Mouse (Mus musculus) left cerebral cortex, adult 2 months (tissue): ENCODE measurements around the gene En2. TPM values are rescaled to one million over a fixed set of nuclear protein-coding genes. Genes with fewer than 3 reads are reported as not detected.

ENCODE experiments used
- DNase-seq, 2 experiments: peaks; one replicate each; pipeline ENCODE4 v3.0.0; 2021 to 2022; ENCODE audit warnings: low spot score in 2 of 2, mixed read lengths in 1 of 2; ENCODE audit errors: extremely low spot score in 1 of 2
- H3K27ac ChIP-seq: fragments of 200-600 bp; 2 replicates; pipeline ENCODE4 v1.8.1; 2022
- H3K4me3 ChIP-seq: fragments of 200-600 bp; 2 replicates; pipeline ENCODE4 v1.8.1; 2022
- CTCF ChIP-seq: fragments of 200-600 bp; IDR thresholded peaks from 2 replicates; pipeline ENCODE4 v1.8.1; 2022; ENCODE audit warnings: antibody characterized with exemption, mild to moderate bottlenecking, moderate library complexity
- intact Hi-C: fragments of 180-260 bp; cut with DNase I; formaldehyde crosslinking; loops from one replicate; pipeline ENCODE4 v1.15.1; 2025
- total RNA-seq, 2 experiments: library from RNA; stranded (reverse); gene quantifications; 2 replicates each; pipeline ENCODE4 v1.2.3; 2021

Gene En2
- total RNA-seq, 2 experiments from 2014 or later = 0.09 to 0.59 TPM

DNA sequence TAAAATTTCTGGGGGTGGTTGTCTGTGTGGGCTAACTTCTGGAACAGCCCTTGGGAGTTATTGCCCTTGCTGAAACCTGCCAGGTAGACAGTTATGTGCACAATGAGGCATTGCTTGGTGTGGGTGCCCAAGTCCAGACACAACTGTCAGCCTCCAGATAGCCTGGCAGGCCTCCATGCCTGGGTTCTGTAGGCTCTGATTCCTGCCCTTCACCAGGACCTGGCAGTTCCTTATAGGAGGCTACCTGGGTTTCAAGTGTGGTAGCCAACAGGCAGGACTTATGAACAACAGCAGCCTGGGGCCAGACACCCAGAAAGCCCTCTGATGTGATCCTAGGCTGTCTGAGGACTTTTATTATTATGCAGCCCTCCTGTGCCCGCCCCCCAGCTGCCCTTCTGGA is 1.6 kb upstream of the En2 start:
- intact Hi-C loops = no loop called here
- Histone ChIP-seq H3K4me3 (no peak overlapping the region), H3K27ac (no peak overlapping the region)
- TF ChIP-seq CTCF = no peak
- DNase-seq = no peak

DNA sequence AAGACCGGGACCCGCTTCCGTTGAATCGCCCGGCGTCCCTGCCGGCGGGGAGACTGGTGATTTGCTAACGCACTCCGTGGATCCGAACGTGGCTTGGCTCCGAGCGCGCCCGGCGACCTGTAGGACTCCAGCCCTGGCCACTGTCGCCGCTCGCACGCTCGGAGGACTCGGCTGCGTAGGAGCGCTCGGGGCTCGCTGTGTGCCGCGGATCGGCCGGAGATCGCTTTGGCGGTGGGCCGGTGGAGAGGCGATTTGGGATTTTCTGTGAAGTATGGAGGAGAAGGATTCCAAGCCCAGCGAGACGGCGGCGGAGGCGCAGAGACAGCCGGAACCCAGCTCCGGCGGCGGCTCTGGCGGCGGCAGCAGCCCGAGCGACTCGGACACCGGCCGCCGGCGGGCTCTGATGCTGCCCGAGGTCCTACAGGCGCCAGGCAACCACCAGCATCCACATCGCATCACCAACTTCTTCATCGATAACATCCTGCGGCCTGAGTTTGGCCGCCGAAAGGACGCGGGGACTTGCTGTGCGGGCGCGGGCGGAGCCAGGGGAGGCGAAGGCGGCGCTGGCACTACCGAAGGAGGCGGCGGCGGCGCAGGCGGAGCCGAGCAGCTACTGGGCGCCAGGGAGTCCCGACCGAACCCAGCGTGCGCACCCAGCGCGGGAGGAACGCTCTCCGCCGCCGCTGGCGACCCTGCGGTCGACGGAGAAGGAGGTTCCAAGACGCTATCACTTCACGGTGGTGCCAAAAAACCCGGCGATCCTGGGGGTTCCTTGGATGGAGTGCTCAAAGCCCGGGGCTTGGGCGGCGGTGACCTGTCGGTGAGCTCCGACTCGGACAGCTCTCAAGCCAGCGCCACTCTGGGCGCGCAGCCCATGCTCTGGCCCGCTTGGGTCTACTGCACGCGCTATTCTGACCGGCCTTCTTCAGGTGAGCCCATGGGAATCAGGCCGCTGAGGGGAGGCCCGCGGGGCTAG is 1.1 kb downstream of the En2 start:
- DNase-seq = peak in 1 of 2 experiments; percentile 12
- intact Hi-C loops = loop anchor here (5.0 kb wide), 1 partner anchor 1311 kb away; the partner anchor contains the start of gene Mnx1

DNA sequence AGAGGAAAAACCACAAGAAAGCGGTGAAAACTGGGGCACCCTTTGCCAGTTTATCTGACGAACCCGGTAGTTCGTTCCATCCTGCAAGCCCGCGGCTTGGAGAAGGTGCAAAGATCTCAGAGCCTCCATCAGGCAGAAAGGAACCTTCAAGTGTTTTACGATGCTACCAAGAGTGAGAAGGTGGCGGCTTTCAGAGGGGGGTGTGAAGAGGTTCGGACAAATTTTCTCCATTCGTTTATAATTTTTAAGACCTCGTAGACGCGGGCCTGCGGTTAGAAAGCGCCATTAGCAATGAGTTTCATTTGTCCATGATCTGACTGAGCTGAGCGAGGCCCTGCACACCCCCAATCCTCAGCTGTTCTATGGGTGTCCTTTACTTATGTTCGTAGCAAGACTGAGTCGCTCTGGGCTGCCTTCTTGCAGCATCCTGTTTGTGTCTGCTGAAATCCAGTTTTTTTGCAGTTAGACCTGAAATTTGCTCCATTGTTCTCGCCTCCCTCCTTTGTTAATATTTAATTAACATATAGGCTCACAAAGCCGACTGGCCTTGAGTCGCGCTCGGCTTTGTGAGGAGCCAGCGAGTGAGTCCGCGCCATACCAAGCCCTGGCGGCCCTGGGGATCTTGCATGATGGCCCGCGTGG is 2.2 kb downstream of the En2 start:
- intact Hi-C loops = loop anchor here (5.0 kb wide), 1 partner anchor 1310 kb away; the partner anchor contains the start of gene Mnx1
- no peak overlapping the region for H3K27ac ChIP-seq
- DNase-seq = peak in 1 of 2 experiments; percentile 12
- no peak for TF ChIP-seq CTCF
- no peak overlapping the region for H3K4me3 ChIP-seq

More for the DNA sequence above, 1.1 kb downstream of the En2 start:
- Histone ChIP-seq H3K4me3 (peak overlapping the region; percentile 6), H3K27ac (no peak overlapping the region)
- TF ChIP-seq CTCF = no peak

DNA sequence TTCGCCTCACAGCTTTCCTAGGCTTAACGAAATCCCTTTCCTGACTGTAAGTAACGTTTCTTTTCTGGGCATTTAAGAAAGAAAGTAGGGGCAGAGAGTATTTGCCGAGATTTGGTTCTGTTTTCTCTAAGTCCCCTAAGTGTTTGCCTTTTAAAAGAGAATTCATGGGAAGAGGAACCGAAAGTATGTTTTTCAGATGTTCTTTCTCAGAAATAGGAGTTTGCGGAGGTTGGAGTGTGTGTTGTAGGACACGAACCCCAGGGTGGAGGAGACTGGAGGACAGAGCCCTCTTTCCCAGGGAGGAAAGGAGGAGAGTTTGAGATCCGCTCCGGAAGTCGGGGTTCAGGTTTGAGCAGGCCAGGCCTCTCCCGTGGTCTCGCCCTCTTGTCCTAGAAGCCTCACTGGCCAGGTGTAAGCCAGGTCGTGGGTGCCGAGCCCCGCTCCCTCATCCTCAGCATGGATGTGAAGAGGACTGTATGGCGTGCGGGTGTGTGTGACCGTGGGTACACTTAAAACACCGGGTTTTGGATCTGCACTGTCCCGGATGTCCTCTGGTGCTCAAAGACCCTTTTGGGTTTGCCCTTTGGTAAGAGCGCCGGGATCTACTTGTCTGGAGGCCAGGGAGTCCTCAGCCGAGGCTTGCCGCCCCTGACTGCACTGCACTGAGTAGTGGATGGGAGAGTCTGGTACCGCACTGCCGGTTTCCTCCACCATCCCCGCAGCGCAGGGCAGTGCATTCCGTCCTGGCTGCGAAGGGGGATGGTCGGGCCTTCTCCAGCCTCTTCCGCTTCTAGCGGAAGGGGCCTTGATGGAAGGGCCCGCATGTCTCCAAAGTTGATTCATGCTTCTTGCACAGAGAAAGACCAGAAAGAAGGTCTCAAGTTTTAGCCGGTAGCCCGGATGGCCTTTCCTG is 3.0 kb downstream of the En2 start:
- intact Hi-C loops = loop anchor here (5.0 kb wide), 1 partner anchor 1309 kb away; the partner anchor contains the start of gene Mnx1
- Histone ChIP-seq H3K4me3 (no peak overlapping the region), H3K27ac (no peak overlapping the region)
- no peak for TF ChIP-seq CTCF
- DNase-seq = no peak

DNA sequence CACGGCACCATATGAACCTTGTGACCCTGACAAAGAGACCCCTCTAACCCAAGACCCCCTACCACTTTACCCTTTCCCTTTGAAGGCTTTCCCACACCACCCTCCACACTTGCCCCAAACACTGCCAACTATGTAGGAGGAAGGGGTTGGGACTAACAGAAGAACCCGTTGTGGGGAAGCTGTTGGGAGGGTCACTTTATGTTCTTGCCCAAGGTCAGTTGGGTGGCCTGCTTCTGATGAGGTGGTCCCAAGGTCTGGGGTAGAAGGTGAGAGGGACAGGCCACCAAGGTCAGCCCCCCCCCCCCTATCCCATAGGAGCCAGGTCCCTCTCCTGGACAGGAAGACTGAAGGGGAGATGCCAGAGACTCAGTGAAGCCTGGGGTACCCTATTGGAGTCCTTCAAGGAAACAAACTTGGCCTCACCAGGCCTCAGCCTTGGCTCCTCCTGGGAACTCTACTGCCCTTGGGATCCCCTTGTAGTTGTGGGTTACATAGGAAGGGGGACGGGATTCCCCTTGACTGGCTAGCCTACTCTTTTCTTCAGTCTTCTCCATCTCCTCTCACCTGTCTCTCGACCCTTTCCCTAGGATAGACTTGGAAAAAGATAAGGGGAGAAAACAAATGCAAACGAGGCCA is 3.8 kb downstream of the En2 start:
- Histone ChIP-seq H3K27ac (no peak overlapping the region), H3K4me3 (no peak overlapping the region)
- no peak for TF ChIP-seq CTCF
- no peak for DNase-seq
- intact Hi-C loops = loop anchor here (5.0 kb wide), 1 partner anchor 1308 kb away; the partner anchor contains the start of gene Mnx1

DNA sequence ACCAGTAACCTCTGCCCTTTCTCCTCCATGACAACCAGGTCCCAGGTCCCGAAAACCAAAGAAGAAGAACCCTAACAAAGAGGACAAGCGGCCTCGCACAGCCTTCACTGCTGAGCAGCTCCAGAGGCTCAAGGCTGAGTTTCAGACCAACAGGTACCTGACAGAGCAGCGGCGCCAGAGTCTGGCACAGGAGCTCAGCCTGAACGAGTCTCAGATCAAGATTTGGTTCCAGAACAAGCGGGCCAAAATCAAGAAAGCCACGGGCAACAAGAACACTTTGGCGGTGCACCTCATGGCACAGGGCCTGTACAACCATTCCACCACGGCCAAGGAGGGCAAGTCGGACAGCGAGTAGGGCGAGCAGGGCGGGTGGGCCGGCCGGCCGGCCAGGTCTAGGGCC is 4.6 kb downstream of the En2 start:
- DNase-seq = no peak
- Histone ChIP-seq H3K27ac (no peak overlapping the region), H3K4me3 (no peak overlapping the region)
- intact Hi-C loops = loop anchor here (5.0 kb wide), 1 partner anchor 42 kb away; no protein-coding TSS in a partner anchor
- TF ChIP-seq CTCF = no peak

GRCm38 (mm10) chr5:28170892-28171291 is 5.4 kb downstream of the En2 start:
- no peak for TF ChIP-seq CTCF
- Histone ChIP-seq H3K27ac (no peak overlapping the region), H3K4me3 (no peak overlapping the region)
- intact Hi-C loops = loop anchor here (5.0 kb wide), 1 partner anchor 41 kb away; no protein-coding TSS in a partner anchor
- no peak for DNase-seq

- DNase-seq = no peak
- TF ChIP-seq CTCF = no peak
- H3K27ac ChIP-seq = no peak overlapping the region
- no peak overlapping the region for H3K4me3 ChIP-seq
- intact Hi-C loops = loop anchor here (5.0 kb wide), 1 partner anchor 41 kb away; no protein-coding TSS in a partner anchor
Observed at GRCm38 (mm10) chr5:28171667-28172066, 6.2 kb downstream of the En2 start.

GRCm38 (mm10) chr5:28172261-28172920 is 6.9 kb downstream of the En2 start:
- DNase-seq = no peak
- intact Hi-C loops = loop anchor here (5.0 kb wide), 1 partner anchor 40 kb away; no protein-coding TSS in a partner anchor
- H3K4me3 ChIP-seq = no peak overlapping the region
- H3K27ac ChIP-seq = no peak overlapping the region
- TF ChIP-seq CTCF = no peak
